Mouse (Mus musculus) hindbrain, embryonic 11.5 days (tissue): ENCODE measurements at regions not wholly inside any gene's neighbourhood (a gene's known extent, or its start where the extent isn't known, plus 50 kb on each side); places are given as distances from the start of the nearest gene placed in this dataset.
A peak's percentile ranks its signal among the peaks of the same experiment; 100 is the strongest.
"Not testable (repeated sequence)": the region's sequence is repeated elsewhere in the genome, so short reads cannot be mapped to it uniquely, and the experiment has no call there.

Experiments
- ATAC-seq: fragments of 200-750 bp; cut with Nextera tagmentation; 2 replicates; pipeline ENCODE4 v1.8.0; 2017; ENCODE audit warnings: mild to moderate bottlenecking, moderate TSS enrichment, moderate library complexity; ENCODE audit not compliant: low FRiP score
- DNase-seq: peaks from one replicate; pipeline ENCODE4 v3.0.0-alpha.2; 2015; ENCODE audit warnings: low spot score
- H3K27ac ChIP-seq: fragments of 300-500 bp; sonication (generic); 2 replicates; pipeline ENCODE4 v1.5.1; 2014; ENCODE audit warnings: mild to moderate bottlenecking, low read depth, low read length
- H3K27me3 ChIP-seq: fragments of 300-500 bp; sonication (generic); 2 replicates; pipeline ENCODE4 v1.6.1; 2014; ENCODE audit warnings: mild to moderate bottlenecking, low read length, moderate library complexity, mixed read lengths; ENCODE audit not compliant: control insufficient read depth, insufficient read depth
- H3K36me3 ChIP-seq: fragments of 300-500 bp; sonication (generic); 2 replicates; pipeline ENCODE4 v1.6.1; 2014; ENCODE audit warnings: mild to moderate bottlenecking, low read length, moderate library complexity, mixed read lengths; ENCODE audit not compliant: control insufficient read depth, insufficient read depth
- H3K4me1 ChIP-seq: fragments of 300-500 bp; sonication (generic); replicated peaks from 2 replicates; pipeline ENCODE4 v1.6.1; 2014; ENCODE audit warnings: low read length, mixed read lengths; ENCODE audit not compliant: control insufficient read depth, insufficient read depth
- H3K4me2 ChIP-seq: fragments of 300-500 bp; sonication (generic); replicated peaks from 2 replicates; pipeline ENCODE4 v1.6.1; 2014; ENCODE audit warnings: mild to moderate bottlenecking, low read depth, low read length
- H3K4me3 ChIP-seq: fragments of 300-500 bp; sonication (generic); 2 replicates; pipeline ENCODE4 v1.5.1; 2014; ENCODE audit warnings: low read depth, low read length
- H3K9ac ChIP-seq: fragments of 300-500 bp; sonication (generic); 2 replicates; pipeline ENCODE4 v1.6.1; 2014; ENCODE audit warnings: low read depth, low read length
- H3K9me3 ChIP-seq: fragments of 300-500 bp; sonication (generic); 2 replicates; pipeline ENCODE4 v1.6.1; 2016; ENCODE audit warnings: low read length; ENCODE audit not compliant: control insufficient read depth
- WGBS: fragments of 180-500 bp; shearing (Covaris S2); extraction: QIAGEN DNeasy Blood & Tissue Kit; methylation state at CpG from one replicate; pipeline ENCODE4 v1.1.7; 2014; 5-methylcytosine and 5-hydroxymethylcytosine counted together

DNA sequence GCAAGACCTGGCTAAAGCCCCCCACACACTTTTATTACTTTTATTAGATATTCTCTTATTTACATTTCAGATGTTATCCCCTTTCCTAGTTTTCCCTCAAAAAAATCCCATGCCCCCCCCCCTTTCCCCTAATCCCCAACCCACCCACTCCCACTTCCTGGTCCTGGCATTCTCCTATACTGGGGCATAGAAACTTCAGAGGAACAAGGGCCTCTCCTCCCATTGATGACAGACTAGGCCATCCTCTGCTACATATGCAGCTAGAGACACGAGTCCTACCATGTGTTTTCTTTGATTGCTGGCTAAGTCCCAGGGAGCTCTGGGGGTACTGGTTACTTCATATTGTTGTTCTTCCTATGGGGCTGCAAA is 116.8 kb downstream of the Rfpl4b start:
- H3K9ac ChIP-seq, H3K9me3 ChIP-seq, H3K4me2 ChIP-seq, H3K27ac ChIP-seq, H3K36me3 ChIP-seq, DNase-seq, H3K27me3 ChIP-seq, ATAC-seq, H3K4me3 ChIP-seq, H3K4me1 ChIP-seq: not testable (repeated sequence)
- WGBS, result 53% methylated on average over 1 of the region's 1 CpGs

DNA sequence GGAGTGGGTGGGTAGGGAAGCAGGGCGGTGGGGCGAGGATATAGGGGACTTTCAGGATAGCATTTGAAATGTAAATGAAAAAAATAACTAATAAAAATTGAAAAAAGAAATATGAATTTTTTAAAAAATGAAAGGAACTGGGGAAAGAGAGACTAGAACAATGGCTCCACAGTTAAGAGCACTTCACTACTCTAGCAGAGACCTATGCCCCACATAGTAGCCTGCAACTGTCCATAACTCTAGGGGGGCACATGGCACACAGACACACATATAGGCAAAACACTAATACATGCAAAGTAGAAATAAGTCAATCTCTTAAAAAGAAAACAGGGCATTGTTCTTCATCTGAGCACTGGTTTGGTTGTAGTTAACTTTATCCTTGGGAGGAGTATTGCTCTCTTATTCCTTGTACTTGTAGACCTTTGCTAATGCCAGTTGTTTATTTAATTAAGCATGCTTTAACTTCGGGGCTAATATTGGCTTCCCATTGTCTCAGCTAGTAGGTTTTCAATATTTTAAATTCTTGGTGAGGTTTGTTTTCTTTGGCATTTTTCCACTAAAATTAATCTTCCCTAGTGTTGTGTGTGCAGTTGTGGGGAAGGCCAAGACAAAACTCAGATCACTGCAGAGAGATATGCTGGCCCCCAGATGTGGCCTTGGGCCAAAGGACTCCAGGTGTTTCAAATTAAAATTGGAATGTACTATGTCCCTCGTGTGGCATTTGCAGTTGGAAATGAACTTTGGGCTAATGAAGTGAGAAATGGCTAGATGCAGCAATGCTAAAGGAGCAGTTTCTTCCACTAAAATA is 117.4 kb downstream of the Rfpl4b start:
- no peak overlapping the region for H3K4me2 ChIP-seq
- no peak overlapping the region for H3K4me3 ChIP-seq
- no peaks in the 10 kb centered on the region for H3K36me3 ChIP-seq
- no peak overlapping the region for H3K27ac ChIP-seq
- DNase-seq (peak; percentile 5), ATAC-seq (no peak)
- H3K9ac ChIP-seq, result no peak overlapping the region
- no peaks in the 10 kb centered on the region for H3K4me1 ChIP-seq
- H3K27me3 ChIP-seq, result no peaks in the 10 kb centered on the region
- H3K9me3 ChIP-seq, result no peaks in the 10 kb centered on the region
- 80% methylated on average over 4 of the region's 4 CpGs for WGBS

- H3K9me3 ChIP-seq, result no peaks in the 10 kb centered on the region
- no peak overlapping the region for H3K4me2 ChIP-seq
- H3K4me1 ChIP-seq, result no peaks in the 10 kb centered on the region
- no peak for DNase-seq
- no peak overlapping the region for H3K4me3 ChIP-seq
- 87% methylated on average over 2 of the region's 2 CpGs for WGBS
- no peak for ATAC-seq
- no peak overlapping the region for H3K27ac ChIP-seq
- H3K27me3 ChIP-seq, result no peaks in the 10 kb centered on the region
- H3K36me3 ChIP-seq, result no peaks in the 10 kb centered on the region
- H3K9ac ChIP-seq, result no peak overlapping the region
These were observed 144.1 kb downstream of the Rfpl4b start for GRCm38 (mm10) chr10:38677453-38677852.

DNA sequence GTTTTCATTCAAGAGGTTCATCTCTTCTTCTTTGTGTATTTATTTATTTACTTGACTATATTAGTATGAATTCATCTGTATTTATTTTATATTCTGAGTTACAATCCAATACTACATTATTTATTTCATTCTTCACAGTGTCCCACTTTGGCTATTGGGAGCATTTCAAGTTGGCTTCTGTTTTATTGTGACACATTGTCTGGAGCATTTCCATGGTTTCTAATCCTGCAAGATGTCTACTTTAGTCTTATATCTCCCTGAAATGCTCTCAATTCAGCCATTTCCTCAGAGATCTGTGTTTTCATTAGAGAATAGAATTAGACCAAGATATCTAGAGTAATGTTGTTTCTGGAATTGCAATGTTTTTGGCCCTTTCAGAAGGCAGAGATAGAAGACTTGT is 153.0 kb downstream of the Rfpl4b start:
- H3K9ac ChIP-seq, result no peak overlapping the region
- no peak overlapping the region for H3K27ac ChIP-seq
- H3K4me2 ChIP-seq, result no peak overlapping the region
- DNase-seq, result no peak
- no peak for ATAC-seq
- H3K36me3 ChIP-seq, result no peaks in the 10 kb centered on the region
- no peak overlapping the region for H3K4me3 ChIP-seq
- H3K27me3 ChIP-seq, result no peaks in the 10 kb centered on the region
- H3K4me1 ChIP-seq, result no peaks in the 10 kb centered on the region
- H3K9me3 ChIP-seq, result no peaks in the 10 kb centered on the region

- H3K36me3 ChIP-seq, result no peaks in the 10 kb centered on the region
- H3K4me3 ChIP-seq, result no peak overlapping the region
- H3K4me2 ChIP-seq, result no peak overlapping the region
- H3K27ac ChIP-seq, result no peak overlapping the region
- no peaks in the 10 kb centered on the region for H3K4me1 ChIP-seq
- no peaks in the 10 kb centered on the region for H3K27me3 ChIP-seq
- H3K9ac ChIP-seq, result no peak overlapping the region
- no peak for DNase-seq
- ATAC-seq, result no peak
- no peaks in the 10 kb centered on the region for H3K9me3 ChIP-seq
These were observed 153.7 kb downstream of the Rfpl4b start for GRCm38 (mm10) chr10:38667841-38668240.

DNA sequence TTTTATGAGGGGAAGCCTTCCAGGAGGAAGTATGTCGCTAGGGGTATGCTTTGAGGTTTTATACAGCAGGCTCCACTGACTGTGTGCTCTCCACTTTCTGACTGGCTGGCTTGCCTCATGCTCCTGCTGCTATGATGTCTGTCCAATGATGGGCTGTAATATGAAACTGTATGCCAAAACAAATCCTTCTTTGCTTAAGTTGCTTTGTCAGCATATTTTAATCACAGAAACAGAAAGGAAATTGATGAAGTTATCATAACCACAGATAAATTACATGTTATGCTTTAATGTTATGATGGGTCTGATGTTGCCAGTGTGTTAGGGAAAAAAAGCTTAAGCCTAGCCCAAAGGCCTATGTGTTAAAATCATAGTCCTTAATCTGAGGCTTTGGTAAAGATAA is 185.9 kb downstream of the Rfpl4b start:
- H3K36me3 ChIP-seq, result no peaks in the 10 kb centered on the region
- no peaks in the 10 kb centered on the region for H3K9me3 ChIP-seq
- H3K27ac ChIP-seq, result no peak overlapping the region
- H3K4me1 ChIP-seq, result no peaks in the 10 kb centered on the region
- WGBS, result 77% methylated on average over 1 of the region's 1 CpGs
- no peak overlapping the region for H3K4me3 ChIP-seq
- H3K9ac ChIP-seq, result no peak overlapping the region
- DNase-seq (no peak), ATAC-seq (no peak)
- H3K27me3 ChIP-seq, result no peaks in the 10 kb centered on the region
- H3K4me2 ChIP-seq, result no peak overlapping the region

GRCm38 (mm10) chr10:38629907-38630505 is 191.6 kb downstream of the Rfpl4b start:
- WGBS, result 82% methylated on average over 4 of the region's 4 CpGs
- DNase-seq (no peak), ATAC-seq (no peak)
- H3K4me1 ChIP-seq, result no peaks in the 10 kb centered on the region
- H3K4me2 ChIP-seq, result no peak overlapping the region
- H3K27me3 ChIP-seq, result no peaks in the 10 kb centered on the region
- no peak overlapping the region for H3K9ac ChIP-seq
- H3K36me3 ChIP-seq, result no peaks in the 10 kb centered on the region
- no peaks in the 10 kb centered on the region for H3K9me3 ChIP-seq
- no peak overlapping the region for H3K27ac ChIP-seq
- H3K4me3 ChIP-seq, result no peak overlapping the region

GRCm38 (mm10) chr10:38623399-38623798 is 198.2 kb downstream of the Rfpl4b start:
- Histone ChIP-seq H3K4me1 (no peaks in the 10 kb centered on the region), H3K9ac (no peak overlapping the region), H3K36me3 (no peaks in the 10 kb centered on the region), H3K4me3 (no peak overlapping the region), H3K9me3 (no peaks in the 10 kb centered on the region), H3K4me2 (no peak overlapping the region), H3K27me3 (no peaks in the 10 kb centered on the region), H3K27ac (no peak overlapping the region)
- WGBS, result 87% methylated on average over 1 of the region's 1 CpGs
- DNase-seq (no peak), ATAC-seq (no peak)
